Mouse (Mus musculus) hindbrain, embryonic 10.5 days (tissue): ENCODE data around the gene Lrrc37a. TPM values are rescaled to one million over a fixed set of nuclear protein-coding genes. Genes with fewer than 3 reads are reported as not detected.
"Not testable (repeated sequence)": the region's sequence is repeated elsewhere in the genome, so short reads cannot be mapped to it uniquely, and the experiment has no call there.

ENCODE experiments used
- DNase-seq: peaks from one replicate; pipeline ENCODE4 v3.0.0-alpha.2; 2017; ENCODE audit warnings: low spot score
- H3K27ac ChIP-seq: fragments of 300-500 bp; sonication (generic); 2 replicates; pipeline ENCODE4 v1.5.1; 2016; ENCODE audit warnings: mild to moderate bottlenecking, moderate library complexity
- H3K27me3 ChIP-seq: fragments of 300-500 bp; sonication (generic); 2 replicates; pipeline ENCODE4 v1.6.1; 2016; ENCODE audit warnings: mild to moderate bottlenecking; ENCODE audit not compliant: poor library complexity, insufficient read depth, severe bottlenecking
- H3K36me3 ChIP-seq: fragments of 300-500 bp; sonication (generic); 2 replicates; pipeline ENCODE4 v1.6.1; 2016; ENCODE audit warnings: mild to moderate bottlenecking, moderate library complexity
- H3K4me1 ChIP-seq: fragments of 300-500 bp; sonication (generic); replicated peaks from 2 replicates; pipeline ENCODE4 v1.6.1; 2016; ENCODE audit warnings: mild to moderate bottlenecking
- H3K4me3 ChIP-seq: fragments of 300-500 bp; sonication (generic); 2 replicates; pipeline ENCODE4 v1.5.1; 2016; ENCODE audit warnings: mild to moderate bottlenecking, moderate library complexity
- H3K9me3 ChIP-seq: fragments of 300-500 bp; sonication (generic); 2 replicates; pipeline ENCODE4 v1.6.1; 2016; ENCODE audit warnings: mild to moderate bottlenecking, moderate library complexity
- WGBS: fragments of 180-500 bp; shearing (Covaris S2); methylation state at CpG from one replicate; pipeline ENCODE4 v1.1.7; 2016; 5-methylcytosine and 5-hydroxymethylcytosine counted together
- polyA plus RNA-seq: library from polyadenylated mRNA; unstranded; fragments of >200 nt; fragmentation: Nextera tagmentation; extraction: Ambion mirVana; gene quantifications from 2 replicates; pipeline ENCODE4 v1.2.1, GENCODE M21; 2016

Gene Lrrc37a
- not detected in 2 replicates for polyA plus RNA-seq

- H3K4me1 ChIP-seq: no peaks in the 10 kb centered on the region
- no peaks in the 10 kb centered on the region for H3K27me3 ChIP-seq
- no peak for DNase-seq
- no peaks in the 10 kb centered on the region for H3K9me3 ChIP-seq
- no peak within 1 kb of the TSS for H3K4me3 ChIP-seq
- H3K27ac ChIP-seq: no peak within 1 kb of the TSS
- H3K36me3 ChIP-seq: no peaks in the 10 kb centered on the region
- WGBS: 91% methylated on average over 12 of the region's 12 CpGs
Observed at GRCm38 (mm10) chr11:103504497-103504896, at the start of gene Lrrc37a. Lrrc37a (minus strand) TSS chr11:103504597.

- 16% methylated on average over 1 of the region's 1 CpGs for WGBS
- not testable (repeated sequence) for H3K36me3 ChIP-seq, DNase-seq, H3K9me3 ChIP-seq, H3K4me1 ChIP-seq, H3K4me3 ChIP-seq, H3K27me3 ChIP-seq, H3K27ac ChIP-seq
Observed at GRCm38 (mm10) chr11:103534973-103535372, 30.6 kb upstream of the Lrrc37a start.

GRCm38 (mm10) chr11:103512111-103512510 is 7.7 kb upstream of the Lrrc37a start:
- H3K27ac ChIP-seq: no peak overlapping the region
- WGBS: 88% methylated on average over 2 of the region's 2 CpGs
- H3K4me1 ChIP-seq: no peaks in the 10 kb centered on the region
- H3K36me3 ChIP-seq: no peaks in the 10 kb centered on the region
- no peaks in the 10 kb centered on the region for H3K27me3 ChIP-seq
- no peak overlapping the region for H3K4me3 ChIP-seq
- H3K9me3 ChIP-seq: peaks cover 6% of the 10 kb centered on the region; the same call in 1 of the 2 replicates
- DNase-seq: no peak

- no peaks in the 10 kb centered on the region for H3K9me3 ChIP-seq
- whole genome bisulfite sequencing: 66% methylated on average over 7 of the region's 7 CpGs
- no peaks in the 10 kb centered on the region for H3K4me1 ChIP-seq
- H3K4me3 ChIP-seq: no peak overlapping the region
- DNase-seq: peak; percentile 6
- no peaks in the 10 kb centered on the region for H3K36me3 ChIP-seq
- H3K27ac ChIP-seq: no peak overlapping the region
- no peaks in the 10 kb centered on the region for H3K27me3 ChIP-seq
Observed at GRCm38 (mm10) chr11:103464443-103464842, 40.0 kb downstream of the Lrrc37a start.

GRCm38 (mm10) chr11:103451105-103451504 is 53.3 kb downstream of the Lrrc37a start:
- WGBS: 43% methylated on average over 1 of the region's 1 CpGs
- not testable (repeated sequence) for H3K27me3 ChIP-seq, DNase-seq, H3K9me3 ChIP-seq, H3K27ac ChIP-seq, H3K36me3 ChIP-seq, H3K4me1 ChIP-seq, H3K4me3 ChIP-seq

GRCm38 (mm10) chr11:103449721-103450120 is 54.7 kb downstream of the Lrrc37a start:
- H3K9me3 ChIP-seq, H3K4me1 ChIP-seq, DNase-seq, H3K36me3 ChIP-seq, H3K27me3 ChIP-seq, H3K4me3 ChIP-seq, H3K27ac ChIP-seq: not testable (repeated sequence)
- WGBS: 92% methylated on average over 14 of the region's 14 CpGs

GRCm38 (mm10) chr11:103443678-103444077 is 60.7 kb downstream of the Lrrc37a start:
- Histone ChIP-seq H3K9me3 (no peaks in the 10 kb centered on the region), H3K36me3 (no peaks in the 10 kb centered on the region), H3K27me3 (no peaks in the 10 kb centered on the region), H3K27ac (no peak overlapping the region), H3K4me3 (no peak overlapping the region), H3K4me1 (peaks cover 7% of the 10 kb centered on the region; the same call in 1 of the 2 replicates)
- 96% methylated on average over 3 of the region's 3 CpGs for WGBS
- DNase-seq: no peak

GRCm38 (mm10) chr11:103436282-103436681 is 68.1 kb downstream of the Lrrc37a start:
- Histone ChIP-seq H3K36me3 (no peaks in the 10 kb centered on the region), H3K9me3 (no peaks in the 10 kb centered on the region), H3K4me3 (no peak overlapping the region), H3K27ac (no peak overlapping the region), H3K27me3 (no peaks in the 10 kb centered on the region), H3K4me1 (no peaks in the 10 kb centered on the region)
- WGBS: 92% methylated on average over 5 of the region's 5 CpGs
- no peak for DNase-seq

GRCm38 (mm10) chr11:103425031-103425430 is 79.4 kb downstream of the Lrrc37a start:
- Histone ChIP-seq H3K27me3 (no peaks in the 10 kb centered on the region), H3K36me3 (no peaks in the 10 kb centered on the region), H3K27ac (no peak overlapping the region), H3K9me3 (no peaks in the 10 kb centered on the region), H3K4me1 (no peaks in the 10 kb centered on the region), H3K4me3 (no peak overlapping the region)
- no peak for DNase-seq
- 40% methylated on average over 5 of the region's 5 CpGs for WGBS

- no peak overlapping the region for H3K27ac ChIP-seq
- H3K9me3 ChIP-seq: no peaks in the 10 kb centered on the region
- 89% methylated on average over 13 of the region's 13 CpGs for WGBS
Observed at GRCm38 (mm10) chr11:103419667-103420066, 84.7 kb downstream of the Lrrc37a start.

GRCm38 (mm10) chr11:103419226-103419625 is 85.2 kb downstream of the Lrrc37a start:
- Histone ChIP-seq H3K9me3 (no peaks in the 10 kb centered on the region), H3K4me1 (no peaks in the 10 kb centered on the region), H3K27ac (no peak overlapping the region), H3K27me3 (no peaks in the 10 kb centered on the region), H3K4me3 (no peak overlapping the region), H3K36me3 (no peaks in the 10 kb centered on the region)
- WGBS: 82% methylated on average over 5 of the region's 5 CpGs
- DNase-seq: no peak

More at GRCm38 (mm10) chr11:103419667-103420066, 84.7 kb downstream of the Lrrc37a start:
- Histone ChIP-seq H3K4me1 (no peaks in the 10 kb centered on the region), H3K4me3 (no peak overlapping the region), H3K36me3 (no peaks in the 10 kb centered on the region), H3K27me3 (no peaks in the 10 kb centered on the region)
- no peak for DNase-seq

- DNase-seq: no peak
- WGBS: 93% methylated on average over 1 of the region's 1 CpGs
- Histone ChIP-seq H3K36me3 (peaks cover 9% of the 10 kb centered on the region; the same call in 1 of the 2 replicates), H3K4me3 (0 out of 2 replicates have a peak overlapping the region, but pooled peaks have one; percentile 92), H3K4me1 (peaks cover 28% of the 10 kb centered on the region), H3K9me3 (no peaks in the 10 kb centered on the region), H3K27ac (no peak overlapping the region), H3K27me3 (no peaks in the 10 kb centered on the region)
Observed at GRCm38 (mm10) chr11:103413516-103413915, 90.9 kb downstream of the Lrrc37a start.

- Histone ChIP-seq H3K4me3 (peak overlapping the region; percentile 92), H3K36me3 (peaks cover 9% of the 10 kb centered on the region; the same call in 1 of the 2 replicates), H3K4me1 (peaks cover 28% of the 10 kb centered on the region), H3K27ac (peak overlapping the region; percentile 93), H3K9me3 (no peaks in the 10 kb centered on the region), H3K27me3 (no peaks in the 10 kb centered on the region)
- 4% methylated on average over 14 of the region's 14 CpGs for WGBS
- no peak for DNase-seq
Observed at GRCm38 (mm10) chr11:103412950-103413423, 91.4 kb downstream of the Lrrc37a start.
